Mouse (Mus musculus) lung, adult 2 months (tissue): Measurements from ENCODE around the gene Bcl2l11.

Source experiments
- CTCF ChIP-seq: fragments of 200-500 bp; IDR thresholded peaks from 2 replicates; pipeline ENCODE4 v1.5.1; 2011; ENCODE audit warnings: mild to moderate bottlenecking, low read length, control low read depth; ENCODE audit not compliant: insufficient read depth
- POLR2A ChIP-seq: fragments of 200-500 bp; IDR thresholded peaks from 2 replicates; pipeline ENCODE4 v1.6.1; 2011; ENCODE audit warnings: low read depth, mild to moderate bottlenecking, control low read depth, low read length, borderline replicate concordance; ENCODE audit errors: extremely low read depth

- TF ChIP-seq POLR2A (no peak), CTCF (no peak)
Observed at GRCm38 (mm10) chr2:128211022-128211880, 85.4 kb downstream of the Bcl2l11 start.
